Mouse (Mus musculus) liver, adult 2 months (tissue): ENCODE data around the gene Pik3c2b. TPM values are rescaled to one million over a fixed set of nuclear protein-coding genes. Genes with fewer than 3 reads are reported as not detected.
A peak's percentile ranks its signal among the peaks of the same experiment; 100 is the strongest.

Experiments
- DNase-seq: peaks from one replicate; pipeline ENCODE4 v3.0.0-alpha.2; 2011; ENCODE audit warnings: low read depth, low spot score; ENCODE audit errors: extremely low read depth
- H3K27ac ChIP-seq: fragments of 200-500 bp; replicated peaks from 2 replicates; pipeline ENCODE4 v1.5.1; 2012; ENCODE audit warnings: low read depth, mild to moderate bottlenecking, control low read depth, inconsistent platforms, low read length; ENCODE audit not compliant: insufficient read depth
- H3K27me3 ChIP-seq: fragments of 200-500 bp; 2 replicates; pipeline ENCODE4 v1.6.1; 2012; ENCODE audit warnings: mild to moderate bottlenecking, moderate library complexity, low read length, inconsistent platforms; ENCODE audit not compliant: control insufficient read depth, insufficient read depth
- H3K36me3 ChIP-seq: fragments of 200-500 bp; 2 replicates; pipeline ENCODE4 v1.6.1; 2012; ENCODE audit warnings: low read length, inconsistent platforms; ENCODE audit not compliant: control insufficient read depth, insufficient read depth
- H3K4me1 ChIP-seq: fragments of 200-500 bp; 2 replicates; pipeline ENCODE4 v1.6.1; 2011; ENCODE audit warnings: low read length; ENCODE audit not compliant: control insufficient read depth, insufficient read depth
- H3K4me3 ChIP-seq: fragments of 200-500 bp; 2 replicates; pipeline ENCODE4 v1.5.1; 2011; ENCODE audit warnings: low read depth, mild to moderate bottlenecking, control low read depth, low read length, moderate library complexity; ENCODE audit not compliant: insufficient read depth
- H3K79me2 ChIP-seq: fragments of 200-500 bp; 2 replicates; pipeline ENCODE4 v1.6.1; 2012; ENCODE audit warnings: inconsistent platforms, mild to moderate bottlenecking, low read length, moderate library complexity; ENCODE audit not compliant: control insufficient read depth, insufficient read depth
- H3K9ac ChIP-seq: fragments of 200-500 bp; 2 replicates; pipeline ENCODE4 v1.6.1; 2012; ENCODE audit warnings: low read depth, mild to moderate bottlenecking, control low read depth, inconsistent platforms, low read length
- CTCF ChIP-seq: fragments of 200-500 bp; IDR thresholded peaks from 2 replicates; pipeline ENCODE4 v1.5.1; 2011; ENCODE audit warnings: low read depth, low read length, control low read depth
- POLR2A ChIP-seq: fragments of 200-500 bp; IDR thresholded peaks from 2 replicates; pipeline ENCODE4 v1.6.1; 2011; ENCODE audit warnings: low read length, control low read depth; ENCODE audit not compliant: insufficient read depth; ENCODE audit errors: extremely low read depth
- WGBS: fragments of 180-500 bp; shearing (Covaris S2); methylation state at CpG from one replicate; pipeline ENCODE4 v1.1.7; 2018; 5-methylcytosine and 5-hydroxymethylcytosine counted together
- polyA plus RNA-seq: library from polyadenylated mRNA; depleted of rRNA; stranded (reverse); fragments of >200 nt; gene quantifications from 2 replicates; pipeline ENCODE4 v1.2.3, GENCODE M21; 2012
- total RNA-seq: library from RNA; depleted of rRNA; stranded (reverse); fragments of >200 nt; gene quantifications from 2 replicates; pipeline ENCODE4 v1.2.3, GENCODE M21; 2014

Gene Pik3c2b
- total and polyA plus RNA-seq, 2 experiments, result 2.5 to 3.3 TPM

- DNase-seq, result no peak
- Histone ChIP-seq H3K79me2 (0 out of 2 replicates have a peak, but pooled peaks cover 5% of the 10 kb centered on the region), H3K4me3 (no peak overlapping the region), H3K27me3 (no peaks in the 10 kb centered on the region), H3K9ac (0 out of 2 replicates have a peak overlapping the region, but pooled peaks have one; percentile 28), H3K36me3 (no peaks in the 10 kb centered on the region), H3K27ac (peak overlapping the region; percentile 58), H3K4me1 (peaks cover 2% of the 10 kb centered on the region; the same call in 1 of the 2 replicates)
- WGBS, result 66% methylated on average over 5 of the region's 5 CpGs
- TF ChIP-seq CTCF, result no peak
- TF ChIP-seq POLR2A, result no peak
These were observed 22.8 kb downstream of the Pik3c2b start for GRCm38 (mm10) chr1:133068268-133068667.

GRCm38 (mm10) chr1:133068669-133069274, 23.3 kb downstream of the Pik3c2b start:
- 0 out of 2 replicates have a peak, but pooled peaks cover 5% of the 10 kb centered on the region for H3K79me2 ChIP-seq
- H3K27me3 ChIP-seq, result no peaks in the 10 kb centered on the region
- H3K27ac ChIP-seq, result peak overlapping the region; percentile 58
- 87% methylated on average over 15 of the region's 15 CpGs for WGBS
- DNase-seq, result no peak
- H3K9ac ChIP-seq, result peak overlapping the region; percentile 28
- TF ChIP-seq CTCF, result no peak
- no peak for TF ChIP-seq POLR2A
- H3K36me3 ChIP-seq, result no peaks in the 10 kb centered on the region
- H3K4me1 ChIP-seq, result peaks cover 2% of the 10 kb centered on the region; the same call in 1 of the 2 replicates
- H3K4me3 ChIP-seq, result no peak overlapping the region

- DNase-seq, result no peak
- no peak overlapping the region for H3K4me3 ChIP-seq
- H3K79me2 ChIP-seq, result 0 out of 2 replicates have a peak, but pooled peaks cover 5% of the 10 kb centered on the region
- no peaks in the 10 kb centered on the region for H3K36me3 ChIP-seq
- no peak for TF ChIP-seq POLR2A
- no peak for TF ChIP-seq CTCF
- H3K4me1 ChIP-seq, result peaks cover 2% of the 10 kb centered on the region; the same call in 1 of the 2 replicates
- no peaks in the 10 kb centered on the region for H3K27me3 ChIP-seq
- H3K9ac ChIP-seq, result peak overlapping the region; percentile 36; the same call in 1 of the 2 replicates
- WGBS, result 75% methylated on average over 12 of the region's 12 CpGs
- peak overlapping the region; percentile 60 for H3K27ac ChIP-seq
These were observed 24.0 kb downstream of the Pik3c2b start for GRCm38 (mm10) chr1:133069275-133070120.

- Histone ChIP-seq H3K27ac (peak overlapping the region; percentile 60), H3K9ac (no peak overlapping the region), H3K36me3 (no peaks in the 10 kb centered on the region), H3K27me3 (no peaks in the 10 kb centered on the region), H3K79me2 (0 out of 2 replicates have a peak, but pooled peaks cover 5% of the 10 kb centered on the region), H3K4me1 (peaks cover 2% of the 10 kb centered on the region; the same call in 1 of the 2 replicates), H3K4me3 (no peak overlapping the region)
- 74% methylated on average over 4 of the region's 5 CpGs for WGBS
- no peak for DNase-seq
- TF ChIP-seq POLR2A, result no peak
- TF ChIP-seq CTCF, result no peak
These were observed 24.7 kb downstream of the Pik3c2b start for GRCm38 (mm10) chr1:133070157-133070556.

- no peaks in the 10 kb centered on the region for H3K27me3 ChIP-seq
- no peaks in the 10 kb centered on the region for H3K36me3 ChIP-seq
- peaks cover 4% of the 10 kb centered on the region; the same call in 1 of the 2 replicates for H3K4me1 ChIP-seq
- TF ChIP-seq POLR2A, result no peak
- no peak for TF ChIP-seq CTCF
- peak overlapping the region; percentile 70 for H3K27ac ChIP-seq
- no peak for DNase-seq
- H3K9ac ChIP-seq, result no peak overlapping the region
- H3K4me3 ChIP-seq, result no peak overlapping the region
- H3K79me2 ChIP-seq, result no peaks in the 10 kb centered on the region
- WGBS, result 83% methylated on average over 16 of the region's 16 CpGs
These were observed 26.4 kb downstream of the Pik3c2b start for GRCm38 (mm10) chr1:133071666-133072381.
